Mouse (Mus musculus): ENCODE data around the gene Fam189b. TPM values are rescaled to one million over a fixed set of nuclear protein-coding genes. Genes with fewer than 3 reads are reported as not detected.
A peak's percentile ranks its signal among the peaks of the same experiment; 100 is the strongest.

Gene Fam189b
- polyA plus RNA-seq, 1 experiment: 27.4 TPM

GRCm38 (mm10) chr3:89238494-89238893 is 55.6 kb downstream of the Fam189b start:
- H3ac ChIP-seq (ENCODE audit: control insufficient read depth, insufficient read length, low read depth): no peak overlapping the region
- H3K79me2 ChIP-seq (ENCODE audit: control insufficient read depth, insufficient read depth): no peaks in the 10 kb centered on the region
- peaks cover 5% of the 10 kb centered on the region for H3K36me3 ChIP-seq (ENCODE audit: control insufficient read depth, insufficient read depth)
- no peaks in the 10 kb centered on the region for H3K27me3 ChIP-seq (ENCODE audit: control insufficient read depth, insufficient read depth, insufficient read length)
- H3K79me3 ChIP-seq (ENCODE audit: low read depth): no peaks in the 10 kb centered on the region
- TF ChIP-seq MYOD1 (IDR thresholded peaks at IDR 0.05; ENCODE audit: control insufficient read depth, insufficient read length, low read depth): no peak
- no peak overlapping the region for H3K4me3 ChIP-seq (ENCODE audit: insufficient read depth, poor library complexity, severe bottlenecking)

Small RNAs within 50 kb of the gene (microRNA-seq; reads per million reads assigned to microRNA genes)
- gene Mir92b (ENCODE audit: borderline microRNAs expressed): 31.7 reads per million, percentile 66 among the genes with 10 or more reads in this experiment

Other genes with a start within 250 kb of the Fam189b start
- gene Ash1l, start 232.5 kb upstream of the Fam189b start, polyA plus RNA-seq (2012; fragmentation: generic; extraction: Trizol): 5.4 TPM
- 123 TPM for gene Dap3, start 232.0 kb upstream of the Fam189b start, polyA plus RNA-seq (2012; fragmentation: generic; extraction: Trizol)
- 25.0 TPM for gene Rusc1, start 89.8 kb upstream of the Fam189b start, polyA plus RNA-seq (2012; fragmentation: generic; extraction: Trizol)
- 0.02 TPM for gene Gm43738, start 82.0 kb upstream of the Fam189b start, polyA plus RNA-seq (2012; fragmentation: generic; extraction: Trizol)
- gene Fdps, start 81.2 kb upstream of the Fam189b start, polyA plus RNA-seq (2012; fragmentation: generic; extraction: Trizol): 384 TPM
- not detected for gene Pklr, start 47.0 kb upstream of the Fam189b start, polyA plus RNA-seq (2012; fragmentation: generic; extraction: Trizol)
- 0.15 TPM for gene Hcn3, start 22.9 kb upstream of the Fam189b start, polyA plus RNA-seq (2012; fragmentation: generic; extraction: Trizol)
- 14.5 TPM for gene Clk2, start 18.3 kb upstream of the Fam189b start, polyA plus RNA-seq (2012; fragmentation: generic; extraction: Trizol)
- 139 TPM for gene Scamp3, start 5.7 kb upstream of the Fam189b start, polyA plus RNA-seq (2012; fragmentation: generic; extraction: Trizol)
- 40.6 TPM for gene Gba, start 19.8 kb downstream of the Fam189b start, polyA plus RNA-seq (2012; fragmentation: generic; extraction: Trizol)
- gene Thbs3, start 32.0 kb downstream of the Fam189b start, polyA plus RNA-seq (2012; fragmentation: generic; extraction: Trizol): 9.1 TPM
- 248 TPM for gene Mtx1, start 43.9 kb downstream of the Fam189b start, polyA plus RNA-seq (2012; fragmentation: generic; extraction: Trizol)
- gene Muc1, start 45.9 kb downstream of the Fam189b start, polyA plus RNA-seq (2012; fragmentation: generic; extraction: Trizol): 0.20 TPM
- gene Krtcap2, start 62.8 kb downstream of the Fam189b start, polyA plus RNA-seq (2012; fragmentation: generic; extraction: Trizol): 299 TPM
- gene Trim46, start 63.2 kb downstream of the Fam189b start, polyA plus RNA-seq (2012; fragmentation: generic; extraction: Trizol): 11.0 TPM
- gene Dpm3, start 76.2 kb downstream of the Fam189b start, polyA plus RNA-seq (2012; fragmentation: generic; extraction: Trizol): 228 TPM
- 48.7 TPM for gene Slc50a1, start 87.4 kb downstream of the Fam189b start, polyA plus RNA-seq (2012; fragmentation: generic; extraction: Trizol)
- gene Efna1, start 98.0 kb downstream of the Fam189b start, polyA plus RNA-seq (2012; fragmentation: generic; extraction: Trizol): 13.9 TPM
- gene Efna3, start 139.8 kb downstream of the Fam189b start, polyA plus RNA-seq (2012; fragmentation: generic; extraction: Trizol): 2.9 TPM
- gene Efna4, start 154.9 kb downstream of the Fam189b start, polyA plus RNA-seq (2012; fragmentation: generic; extraction: Trizol): 13.3 TPM
- 60.2 TPM for gene Adam15, start 166.9 kb downstream of the Fam189b start, polyA plus RNA-seq (2012; fragmentation: generic; extraction: Trizol)
- 0.01 TPM for gene Dcst2, start 178.8 kb downstream of the Fam189b start, polyA plus RNA-seq (2012; fragmentation: generic; extraction: Trizol)
- 0.20 TPM for gene Dcst1, start 182.1 kb downstream of the Fam189b start, polyA plus RNA-seq (2012; fragmentation: generic; extraction: Trizol)
- gene Zbtb7b, start 211.6 kb downstream of the Fam189b start, polyA plus RNA-seq (2012; fragmentation: generic; extraction: Trizol): 29.5 TPM
- not detected for gene Lenep, start 219.7 kb downstream of the Fam189b start, polyA plus RNA-seq (2012; fragmentation: generic; extraction: Trizol)
- gene Flad1, start 228.7 kb downstream of the Fam189b start, polyA plus RNA-seq (2012; fragmentation: generic; extraction: Trizol): 11.0 TPM
- gene Cks1b, start 235.2 kb downstream of the Fam189b start, polyA plus RNA-seq (2012; fragmentation: generic; extraction: Trizol): 446 TPM
- gene Shc1, start 235.3 kb downstream of the Fam189b start, polyA plus RNA-seq (2012; fragmentation: generic; extraction: Trizol): 86.3 TPM
- gene Pygo2, start 247.1 kb downstream of the Fam189b start, polyA plus RNA-seq (2012; fragmentation: generic; extraction: Trizol): 53.1 TPM